Mouse (Mus musculus) embryonic fibroblast, embryonic 13.5 days (primary cell): ENCODE data around the gene Lbhd2.
A peak's percentile ranks its signal among the peaks of the same experiment; 100 is the strongest.

Experiments
- CTCF ChIP-seq: IDR thresholded peaks from 2 replicates; pipeline ENCODE4 v1.5.1; 2011; ENCODE audit warnings: mild to moderate bottlenecking, control low read depth, low read length, moderate library complexity, borderline replicate concordance; ENCODE audit not compliant: insufficient read depth
- POLR2A ChIP-seq: IDR thresholded peaks from 2 replicates; pipeline ENCODE4 v1.6.1; 2011; ENCODE audit warnings: low read depth, mild to moderate bottlenecking, control low read depth, low read length, moderate library complexity

- no peak for TF ChIP-seq CTCF
- peak; percentile 47 for TF ChIP-seq POLR2A
These were observed 29.7 kb upstream of the Lbhd2 start for GRCm38 (mm10) chr12:111376826-111377331.
